Mouse (Mus musculus) stomach, postnatal 0 days (tissue): ENCODE measurements around the gene Dpp9.

Experiments used
- CTCF ChIP-seq: IDR thresholded peaks from 2 replicates; pipeline ENCODE4 v1.5.1; 2016; ENCODE audit warnings: antibody characterized with exemption, low read depth, mild to moderate bottlenecking, moderate library complexity
- EP300 ChIP-seq: optimal IDR thresholded peaks from 2 replicates; pipeline ENCODE3; 2016; ENCODE audit warnings: antibody characterized with exemption

DNA sequence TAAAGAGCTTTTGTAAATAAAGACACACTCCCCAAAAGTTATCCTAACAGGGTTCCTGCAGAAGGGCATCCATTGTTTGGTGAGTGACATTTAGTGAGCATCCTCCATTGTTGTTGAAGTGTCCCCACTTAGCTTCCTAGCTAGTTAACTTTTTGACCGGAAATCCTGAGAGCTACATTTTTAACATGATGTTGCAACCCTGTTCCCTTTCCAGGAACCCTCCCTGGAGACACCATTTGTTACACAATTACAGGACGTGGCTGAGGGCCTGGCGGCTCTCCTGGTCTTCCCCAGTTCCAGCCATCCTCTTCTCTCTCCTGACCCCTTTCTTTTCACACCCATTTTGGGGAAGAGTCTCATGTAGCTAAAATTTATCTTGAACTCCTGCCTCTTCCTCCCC is 1.1 kb upstream of the Dpp9 start:
- TF ChIP-seq CTCF (no peak), EP300 (no peak)
